Mouse (Mus musculus) layer of hippocampus, adult 6 months (tissue): ENCODE measurements around the gene Ube2q2. TPM values are rescaled to one million over a fixed set of nuclear protein-coding genes. Genes with fewer than 3 reads are reported as not detected.

ENCODE experiments used
- long read RNA-seq, 2 experiments: library from polyadenylated mRNA; unstranded; transcript quantifications; one replicate each; pipeline ENCODE4 v2.0.0; 2019 to 2020
- polyA plus RNA-seq: library from polyadenylated mRNA; unstranded; fragments of <200 nt; fragmentation: Nextera tagmentation; gene quantifications from 2 replicates; pipeline ENCODE4 v1.2.3, GENCODE M21; 2021

Ube2q2 gene
- 23.5 and 23.9 TPM in 2 replicates for polyA plus RNA-seq
- long read RNA-seq, experiment 1, transcript Ube2q2-201 (13 exons, 3,456 nt), result major isoform, 25 of 65 reads
- long read RNA-seq, experiment 1, transcript Ube2q2-202 (12 exons, 1,680 nt), result minor isoform, 9 of 65 reads
- long read RNA-seq, experiment 1, partial matches to known transcripts, result 22 of 65 reads
- long read RNA-seq, experiment 1, other reads (novel, unspliced or antisense), result 4 of 65 reads
- long read RNA-seq, experiment 2, transcript Ube2q2-202 (12 exons, 1,680 nt), result minor isoform, 57 of 222 reads
- long read RNA-seq, experiment 2, transcript Ube2q2-201 (13 exons, 3,456 nt), result major isoform, 132 of 222 reads
- long read RNA-seq, experiment 2, transcript Ube2q2-203 (13 exons, 2,081 nt), result minor isoform, 11 of 222 reads
- long read RNA-seq, experiment 2, partial matches to known transcripts, result 5 of 222 reads
- long read RNA-seq, experiment 2, other reads (novel, unspliced or antisense), result 16 of 222 reads

DNA sequence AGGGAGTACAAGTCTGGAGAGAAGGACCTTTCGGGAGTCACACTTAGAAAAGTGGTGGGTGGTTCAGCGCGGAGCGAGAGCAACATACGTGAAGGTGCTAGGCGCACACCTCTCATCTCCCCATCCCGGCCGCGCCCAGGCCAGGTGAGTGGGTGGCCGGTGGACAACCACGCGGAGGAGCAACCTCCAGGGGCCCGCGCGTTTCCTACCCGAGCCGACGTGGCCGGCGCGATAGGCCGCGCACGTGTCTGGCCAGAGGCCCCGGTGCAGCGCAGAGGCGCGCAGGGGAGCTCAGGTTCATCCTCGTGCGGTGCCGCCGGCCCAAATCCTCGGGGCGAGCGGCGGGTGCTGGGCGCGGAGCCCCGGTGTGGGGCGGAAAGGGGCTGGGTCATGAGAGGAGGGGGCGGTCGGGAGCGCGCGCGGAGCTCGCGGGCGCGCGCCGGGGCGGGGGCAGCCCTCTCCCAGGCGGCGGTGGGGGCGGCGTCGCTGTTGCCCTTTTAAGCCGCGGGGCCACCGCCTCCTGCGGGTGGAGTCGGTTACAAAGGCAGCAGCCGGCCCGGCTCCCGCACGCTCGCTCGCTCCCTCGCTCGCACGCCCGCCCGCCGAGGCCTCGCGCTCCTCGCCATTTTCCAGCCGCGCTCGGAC is at the start of gene Ube2q2:
Gene Ube2q2 (plus strand): TSS at position 1 of the 645 bp plus-strand sequence.

DNA sequence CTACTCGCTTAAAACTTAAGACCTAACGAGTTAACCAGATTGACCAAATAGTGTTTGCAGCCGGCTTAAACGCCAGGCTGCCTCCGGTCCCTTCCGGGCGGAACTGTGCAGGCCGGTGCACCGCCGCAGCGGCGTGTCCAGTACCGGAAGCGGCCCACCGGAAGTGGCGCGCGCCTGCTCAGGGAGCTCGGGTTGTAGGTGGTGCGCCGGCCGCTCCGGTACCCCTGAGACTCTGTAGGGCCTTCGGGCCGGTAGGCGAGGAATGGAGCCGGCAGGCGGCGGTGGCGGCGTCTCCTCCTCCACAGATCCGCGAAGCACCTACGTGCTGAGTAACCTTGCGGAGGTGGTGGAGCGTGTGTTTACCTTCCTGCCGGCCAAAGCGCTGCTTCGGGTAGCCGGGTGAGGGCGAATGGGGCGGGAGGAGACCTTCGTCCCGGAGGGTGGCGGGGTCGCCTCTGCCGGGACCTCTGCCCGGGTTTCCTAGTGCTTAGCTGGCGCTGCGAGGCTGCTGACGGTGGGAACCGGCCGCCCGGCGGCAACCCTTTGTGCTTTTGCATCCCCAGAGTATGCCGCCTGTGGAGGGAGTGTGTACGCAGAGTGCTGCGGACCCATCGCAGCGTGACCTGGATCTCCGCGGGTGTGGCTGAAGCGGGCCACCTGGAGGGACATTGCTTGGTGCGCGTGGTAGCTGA is 60.3 kb downstream of the Ube2q2 start, which contains the start of gene Fbxo22:
Gene Fbxo22 (plus strand): TSS at position 136 of the 692 bp plus-strand sequence.

Other genes with a start within 250 kb of the Ube2q2 start
- 0.87 and 1.1 TPM in 2 replicates for gene Hykk, start 231.6 kb upstream of the Ube2q2 start, polyA plus RNA-seq
- 123 and 126 TPM in 2 replicates for gene Psma4, start 198.1 kb upstream of the Ube2q2 start, polyA plus RNA-seq
- gene AY074887, start 197.9 kb upstream of the Ube2q2 start, polyA plus RNA-seq, result 0.48 and 1.1 TPM in 2 replicates
- gene Chrna5, start 168.0 kb upstream of the Ube2q2 start, polyA plus RNA-seq, result 0.38 and 0.59 TPM in 2 replicates
- gene Chrna3, start 122.3 kb upstream of the Ube2q2 start, polyA plus RNA-seq, result 0.20 and 0.33 TPM in 2 replicates
- 0.35 and 1.3 TPM in 2 replicates for gene Chrnb4, start 100.1 kb upstream of the Ube2q2 start, polyA plus RNA-seq
- gene Fbxo22, start 60.1 kb downstream of the Ube2q2 start, polyA plus RNA-seq, result 39.4 and 41.9 TPM in 2 replicates
- 0.36 and 0.73 TPM in 2 replicates for gene Nrg4, start 178.0 kb downstream of the Ube2q2 start, polyA plus RNA-seq
- gene Tmem266, start 178.1 kb downstream of the Ube2q2 start, polyA plus RNA-seq, result 1.5 TPM in 2 replicates